Mouse (Mus musculus) MN1 (cell line): ENCODE data around the gene Degs2.
"Not testable (repeated sequence)": the region's sequence is repeated elsewhere in the genome, so short reads cannot be mapped to it uniquely, and the experiment has no call there.

ENCODE experiments used
- DNase-seq: peaks from one replicate; pipeline ENCODE4 v3.0.0-alpha.2; 2016; ENCODE audit warnings: low spot score

Degs2 gene

GRCm38 (mm10) chr12:108702185-108702584 is at the start of gene Degs2:
Gene Degs2, minus strand, starts transcription at chr12:108702315.
- no peak for DNase-seq

- DNase-seq, result no peak
Observed at GRCm38 (mm10) chr12:108751790-108752189, 49.7 kb upstream of the Degs2 start.

GRCm38 (mm10) chr12:108750226-108750625 is 48.1 kb upstream of the Degs2 start:
- DNase-seq, result no peak

GRCm38 (mm10) chr12:108749454-108749853 is 47.3 kb upstream of the Degs2 start:
- DNase-seq, result no peak

- DNase-seq, result no peak
Observed at GRCm38 (mm10) chr12:108749019-108749418, 46.9 kb upstream of the Degs2 start.

GRCm38 (mm10) chr12:108745990-108746389 is 43.9 kb upstream of the Degs2 start:
- DNase-seq, result no peak

GRCm38 (mm10) chr12:108742241-108742640 is 40.1 kb upstream of the Degs2 start:
- no peak for DNase-seq

GRCm38 (mm10) chr12:108741472-108741871 is 39.4 kb upstream of the Degs2 start:
- peak; percentile 64 for DNase-seq

- no peak for DNase-seq
Observed at GRCm38 (mm10) chr12:108738745-108739144, 36.6 kb upstream of the Degs2 start.

- DNase-seq, result no peak
Observed at GRCm38 (mm10) chr12:108737838-108738237, 35.7 kb upstream of the Degs2 start.

GRCm38 (mm10) chr12:108734386-108734785 is 32.3 kb upstream of the Degs2 start:
- no peak for DNase-seq

GRCm38 (mm10) chr12:108723841-108724240 is 21.7 kb upstream of the Degs2 start:
- DNase-seq, result no peak

- DNase-seq, result no peak
Observed at GRCm38 (mm10) chr12:108722464-108722863, 20.3 kb upstream of the Degs2 start.

GRCm38 (mm10) chr12:108718485-108718884 is 16.4 kb upstream of the Degs2 start:
- DNase-seq, result no peak

- DNase-seq, result no peak
Observed at GRCm38 (mm10) chr12:108715854-108716253, 13.7 kb upstream of the Degs2 start.

- DNase-seq, result not testable (repeated sequence)
Observed at GRCm38 (mm10) chr12:108713972-108714371, 11.9 kb upstream of the Degs2 start.

- no peak for DNase-seq
Observed at GRCm38 (mm10) chr12:108712481-108712880, 10.4 kb upstream of the Degs2 start.

- no peak for DNase-seq
Observed at GRCm38 (mm10) chr12:108710861-108711615, 8.9 kb upstream of the Degs2 start.

- no peak for DNase-seq
Observed at GRCm38 (mm10) chr12:108709964-108710765, 8.1 kb upstream of the Degs2 start.

- DNase-seq, result no peak
Observed at GRCm38 (mm10) chr12:108709386-108709785, 7.3 kb upstream of the Degs2 start.

GRCm38 (mm10) chr12:108706129-108706528 is 4.0 kb upstream of the Degs2 start:
- DNase-seq, result peak; percentile 10

- no peak for DNase-seq
Observed at GRCm38 (mm10) chr12:108705486-108705885, 3.4 kb upstream of the Degs2 start.

GRCm38 (mm10) chr12:108701221-108701620 is 894 bp downstream of the Degs2 start:
- DNase-seq, result no peak
